Mouse (Mus musculus) CH12.LX (cell line): Measurements from ENCODE around the gene Gcnt2. TPM values are rescaled to one million over a fixed set of nuclear protein-coding genes. Genes with fewer than 3 reads are reported as not detected.

ENCODE experiments used
- DNase-seq: peaks from one replicate; pipeline ENCODE4 v3.0.0-alpha.2; 2013; ENCODE audit errors: extremely low read depth
- H3K27ac ChIP-seq: 2 replicates; pipeline ENCODE4 v1.5.1; 2012; ENCODE audit warnings: low read depth, mild to moderate bottlenecking, control low read depth, moderate library complexity; ENCODE audit not compliant: insufficient read depth
- H3K27me3 ChIP-seq: replicated peaks from 2 replicates; pipeline ENCODE3; 2012; ENCODE audit warnings: inconsistent platforms
- H3K36me3 ChIP-seq, 2 experiments: replicated peaks in 1 of 2; 2 replicates each; pipeline versions ENCODE3 to v1.6.1; 2012; ENCODE audit warnings: inconsistent platforms in 1 of 2, low read length in 1 of 2, mild to moderate bottlenecking in 1 of 2, mixed read lengths in 1 of 2, moderate library complexity in 1 of 2; ENCODE audit not compliant: control insufficient read depth in 1 of 2, insufficient read depth in 1 of 2
- H3K4me1 ChIP-seq, 2 experiments: 2 replicates each; pipeline ENCODE4 v1.6.1; 2012; ENCODE audit warnings: inconsistent platforms in 1 of 2, moderate library complexity in 1 of 2; ENCODE audit not compliant: insufficient read depth in 2 of 2, control insufficient read depth in 1 of 2
- H3K4me2 ChIP-seq: 2 replicates; pipeline ENCODE4 v1.6.1; 2012; ENCODE audit warnings: low read depth, mild to moderate bottlenecking, control low read depth; ENCODE audit not compliant: poor library complexity, insufficient read depth, severe bottlenecking
- H3K4me3 ChIP-seq, 3 experiments: fragments of 150-350 bp in 1 of 3; sonication (generic) in 1 of 3; replicated peaks in 1 of 3; 2 replicates each; pipeline versions ENCODE3 to v1.5.1; 2011 to 2012; ENCODE audit warnings: low read depth in 2 of 3, low read length in 2 of 3, mild to moderate bottlenecking in 2 of 3, moderate library complexity in 2 of 3, control low read depth in 1 of 3, improper control_type of control experiment in 1 of 3, inconsistent platforms in 1 of 3, mixed read lengths in 1 of 3; ENCODE audit not compliant: poor library complexity in 1 of 3
- H3K79me2 ChIP-seq: replicated peaks from 2 replicates; pipeline ENCODE4 v1.6.1; 2012; ENCODE audit warnings: mild to moderate bottlenecking, moderate library complexity; ENCODE audit not compliant: control insufficient read depth, poor library complexity, insufficient read depth, severe bottlenecking; ENCODE audit errors: extremely low read depth
- H3K9ac ChIP-seq: 2 replicates; pipeline ENCODE4 v1.6.1; 2012; ENCODE audit warnings: low read depth, mild to moderate bottlenecking, control low read depth, moderate library complexity; ENCODE audit not compliant: insufficient read depth
- H3K9me3 ChIP-seq: replicated peaks from 2 replicates; pipeline ENCODE3; 2012; ENCODE audit warnings: low read length, inconsistent platforms, mixed read lengths
- GABPA ChIP-seq: IDR thresholded peaks from 2 replicates; pipeline ENCODE4 v1.6.1; 2012; ENCODE audit warnings: low read depth, low read length, improper control_type of control experiment, inconsistent platforms; ENCODE audit not compliant: insufficient replicate concordance
- HCFC1 ChIP-seq: IDR thresholded peaks from 2 replicates; pipeline ENCODE4 v1.6.1; 2012; ENCODE audit warnings: low read depth, mild to moderate bottlenecking, inconsistent platforms, low read length, improper control_type of control experiment
- IRF4 ChIP-seq: IDR thresholded peaks from 2 replicates; pipeline ENCODE4 v1.6.1; 2014; ENCODE audit warnings: low read depth, mild to moderate bottlenecking, inconsistent platforms, low read length, improper control_type of control experiment
- KAT2A ChIP-seq: IDR thresholded peaks from 2 replicates; pipeline ENCODE4 v1.6.1; 2012; ENCODE audit warnings: low read length, improper control_type of control experiment, inconsistent platforms; ENCODE audit not compliant: insufficient replicate concordance
- MXI1 ChIP-seq: IDR thresholded peaks from 2 replicates; pipeline ENCODE4 v1.6.1; 2011; ENCODE audit warnings: mild to moderate bottlenecking, low read depth, low read length, improper control_type of control experiment
- NRF1 ChIP-seq: IDR thresholded peaks from 2 replicates; pipeline ENCODE4 v1.6.1; 2014; ENCODE audit warnings: low read depth, mild to moderate bottlenecking, inconsistent platforms, low read length, improper control_type of control experiment, moderate library complexity
- PAX5 ChIP-seq: IDR thresholded peaks from 2 replicates; pipeline ENCODE4 v1.6.1; 2012; ENCODE audit warnings: low read length, inconsistent platforms, mixed read lengths
- RAD21 ChIP-seq: IDR thresholded peaks from 2 replicates; pipeline ENCODE4 v1.6.1; 2011; ENCODE audit warnings: low read depth, mild to moderate bottlenecking, low read length, improper control_type of control experiment, moderate library complexity
- TBP ChIP-seq: conservative IDR thresholded peaks from 2 replicates; pipeline ENCODE4 v1.6.1; 2011; ENCODE audit warnings: low read depth, low read length, improper control_type of control experiment
- UBTF ChIP-seq: IDR thresholded peaks from 2 replicates; pipeline ENCODE4 v1.6.1; 2012; ENCODE audit warnings: low read depth, mild to moderate bottlenecking, inconsistent platforms, low read length, improper control_type of control experiment, moderate library complexity
- USF1 ChIP-seq: IDR thresholded peaks from 2 replicates; pipeline ENCODE4 v1.6.1; 2014; ENCODE audit warnings: low read depth, mild to moderate bottlenecking, inconsistent platforms, low read length, improper control_type of control experiment
- USF2 ChIP-seq: conservative IDR thresholded peaks from 2 replicates; pipeline ENCODE4 v1.6.1; 2011; ENCODE audit warnings: low read depth, low read length, improper control_type of control experiment
- ZC3H11A ChIP-seq: IDR thresholded peaks from 2 replicates; pipeline ENCODE4 v1.6.1; 2012; ENCODE audit warnings: low read depth, mild to moderate bottlenecking, inconsistent platforms, low read length, improper control_type of control experiment
- ZKSCAN1 ChIP-seq: IDR thresholded peaks from 2 replicates; pipeline ENCODE4 v1.6.1; 2012; ENCODE audit warnings: low read depth, inconsistent platforms, low read length, improper control_type of control experiment, borderline replicate concordance
- dilution Hi-C: fragments of 300-500 bp; cut with MboI; formaldehyde crosslinking; loops from 2 replicates; pipeline ENCODE4 v1.14.3; 2020; ENCODE audit warnings: low sequenced_read_pairs; ENCODE audit not compliant: extremely low pct_unique_long_range_greater_than_20kb, extremely low pct_ligation_motif_present
- in situ Hi-C: fragments of 300-500 bp; cut with MboI; formaldehyde crosslinking; loops from 3 replicates; pipeline ENCODE4 v1.14.3; 2019; ENCODE audit warnings: low sequenced_read_pairs, low pct_ligation_motif_present, low pct_unique_long_range_greater_than_20kb, mixed read lengths
- polyA plus RNA-seq: library from polyadenylated mRNA; unstranded; fragments of >175 nt; gene quantifications from 2 replicates; pipeline ENCODE4 v1.2.1, GENCODE M21; 2012; ENCODE audit warnings: low read depth; ENCODE audit not compliant: insufficient read length
- total RNA-seq, 2 experiments: library from RNA; depleted of rRNA; stranded (reverse); fragments of 300-350 nt in 1 of 2; fragments of >200 nt in 1 of 2; gene quantifications; 2 replicates each; pipeline ENCODE4 v1.2.3; 2012 to 2014

The Gcnt2 gene
- total and polyA plus RNA-seq, 3 experiments = not detected

DNA sequence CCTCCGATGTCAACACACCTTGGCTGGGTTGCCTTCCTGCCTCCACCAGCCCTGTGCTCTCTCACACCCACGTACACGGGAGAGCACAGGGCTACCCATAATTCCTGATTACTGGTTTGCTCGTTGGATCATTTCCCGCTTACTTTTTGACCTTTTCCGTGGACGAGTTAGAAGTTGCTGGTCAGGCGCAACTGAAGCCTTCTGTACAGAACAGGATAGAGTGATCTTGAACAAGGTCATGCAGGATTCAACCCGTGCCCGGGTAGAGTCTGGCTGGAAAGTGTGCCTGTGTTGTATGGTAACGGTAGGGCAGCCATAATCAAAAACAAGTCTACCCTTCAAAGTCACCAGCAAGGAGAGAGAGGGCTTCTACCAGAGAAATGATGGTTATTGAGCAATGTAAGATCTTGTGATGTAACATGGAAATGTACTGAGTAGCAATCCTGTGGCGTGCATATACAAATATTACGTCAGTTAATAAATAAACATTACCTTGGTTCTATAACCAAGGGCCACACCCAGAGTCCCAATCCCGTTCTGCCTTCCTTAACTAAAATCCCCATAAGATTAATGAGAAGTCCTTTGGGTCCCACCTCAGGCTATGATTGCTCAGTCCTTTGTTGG is 54.0 kb downstream of the Gcnt2 start:
- Histone ChIP-seq H3K27ac (no peak overlapping the region), H3K36me3 (no peaks in the 10 kb centered on the region), H3K4me1 (peaks cover 0 to 16% of the 10 kb centered on the region in 2 experiments; a peak in 2 of 4 replicates), H3K79me2 (no peaks in the 10 kb centered on the region; the same call in 1 of the 2 replicates), H3K4me2 (no peak overlapping the region), H3K4me3 (no peak overlapping the region), H3K27me3 (peaks cover 16% of the 10 kb centered on the region), H3K9me3 (no peaks in the 10 kb centered on the region), H3K9ac (no peak overlapping the region)
- no peak for DNase-seq
- dilution Hi-C loops = no loop called here
- no peak for TF ChIP-seq ZKSCAN1
- no peak for TF ChIP-seq UBTF
- no peak for TF ChIP-seq TBP
- TF ChIP-seq IRF4 = no peak
- in situ Hi-C loops = no loop called here

DNA sequence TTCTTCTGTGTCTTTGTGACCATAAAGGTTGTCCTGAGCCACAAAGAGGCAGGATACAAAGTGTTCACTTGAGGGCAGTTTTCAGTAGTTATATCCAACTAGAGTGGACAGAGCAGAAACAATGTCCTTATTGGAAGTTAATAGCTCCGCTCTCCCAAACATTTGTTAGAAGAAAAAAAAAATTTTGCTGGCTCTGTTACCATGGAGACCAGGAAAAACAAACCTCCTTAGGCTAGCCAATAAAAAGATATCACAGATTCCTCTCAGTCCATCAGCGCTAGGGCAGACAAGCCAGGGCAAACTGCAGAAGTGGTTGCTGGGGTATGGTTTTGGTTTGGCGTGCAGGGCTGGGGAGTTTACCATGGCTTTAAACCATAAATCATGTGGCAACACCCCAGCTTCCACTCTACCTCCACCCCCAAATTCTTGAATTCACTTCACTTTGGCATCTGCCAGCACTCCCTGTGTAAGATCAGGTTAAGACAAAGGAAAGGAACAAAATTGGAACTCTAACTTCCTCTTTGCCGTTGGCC is 54.6 kb downstream of the Gcnt2 start:
- peaks cover 0 to 16% of the 10 kb centered on the region in 2 experiments; a peak in 2 of 4 replicates for H3K4me1 ChIP-seq
- H3K4me3 ChIP-seq = no peak overlapping the region
- TF ChIP-seq USF1 = no peak
- TF ChIP-seq USF2 = no peak
- no peak for TF ChIP-seq NRF1
- TF ChIP-seq MXI1 = no peak
- no peak for TF ChIP-seq GABPA
- TF ChIP-seq RAD21 = no peak
- no peak for TF ChIP-seq PAX5
- no peak for TF ChIP-seq HCFC1
- TF ChIP-seq KAT2A = no peak
- TF ChIP-seq ZC3H11A = no peak
- H3K27me3 ChIP-seq = peaks cover 19% of the 10 kb centered on the region
- H3K79me2 ChIP-seq = no peaks in the 10 kb centered on the region; the same call in 1 of the 2 replicates
- no peak overlapping the region for H3K27ac ChIP-seq
- DNase-seq = no peak
- H3K9ac ChIP-seq = no peak overlapping the region
- dilution Hi-C loops (no loop called here), in situ Hi-C loops (no loop called here)
- H3K9me3 ChIP-seq = no peaks in the 10 kb centered on the region
- no peaks in the 10 kb centered on the region for H3K36me3 ChIP-seq
- no peak overlapping the region for H3K4me2 ChIP-seq
